Mouse (Mus musculus) olfactory bulb, adult 2 months (tissue): ENCODE measurements at regions not wholly inside any gene's neighbourhood (a gene's known extent, or its start where the extent isn't known, plus 50 kb on each side); places are given as distances from the start of the nearest gene placed in this dataset.

Experiments used
- CTCF ChIP-seq: fragments of 200-500 bp; IDR thresholded peaks from 2 replicates; pipeline ENCODE4 v1.5.1; 2012; ENCODE audit warnings: low read depth, mild to moderate bottlenecking, low read length, moderate library complexity; ENCODE audit not compliant: insufficient read depth
- POLR2A ChIP-seq: fragments of 200-500 bp; IDR thresholded peaks from 2 replicates; pipeline ENCODE4 v1.6.1; 2012; ENCODE audit warnings: mild to moderate bottlenecking, low read depth, low read length, moderate library complexity; ENCODE audit not compliant: insufficient read depth

- TF ChIP-seq CTCF: no peak
- TF ChIP-seq POLR2A: no peak
Observed at GRCm38 (mm10) chr13:69988319-69988718, 186.1 kb downstream of the Med10 start.
